Mouse (Mus musculus) forebrain, embryonic 16.5 days (tissue): ENCODE data around the gene Atp9a. TPM values are rescaled to one million over a fixed set of nuclear protein-coding genes. Genes with fewer than 3 reads are reported as not detected.

ENCODE experiments used
- microRNA-seq: library from miRNA; unstranded; fragments of <30 nt; microRNA quantifications from one replicate; pipeline ENCODE4, GENCODE M21; 2017
- polyA plus RNA-seq: library from polyadenylated mRNA; unstranded; fragments of >200 nt; fragmentation: Nextera tagmentation; extraction: Ambion mirVana; gene quantifications from 2 replicates; pipeline ENCODE4 v1.2.1, GENCODE M21; 2015

Atp9a gene
- polyA plus RNA-seq, 1 experiment from 2014 or later: 60.4 TPM

Small RNA genes within 50 kb of the gene (microRNA-seq; reads per million reads assigned to microRNA genes)
- gene Mir7004: 1.9 reads per million

Other genes starting within 250 kb of the Atp9a start
- gene Nfatc2, start 140.8 kb downstream of the Atp9a start, polyA plus RNA-seq: 1.8 and 2.0 TPM in 2 replicates
- 0.54 and 1.1 TPM in 2 replicates for gene Sall4, start 25.5 kb upstream of the Atp9a start, polyA plus RNA-seq
- gene Zfp64, start 213.2 kb upstream of the Atp9a start, polyA plus RNA-seq: 32.7 and 33.3 TPM in 2 replicates